Mouse (Mus musculus): ENCODE data around the gene Depdc1b. TPM values are rescaled to one million over a fixed set of nuclear protein-coding genes. Genes with fewer than 3 reads are reported as not detected.
A peak's percentile ranks its signal among the peaks of the same experiment; 100 is the strongest.

The Depdc1b gene
- polyA plus RNA-seq, 1 experiment from 2014 or later: 7.3 TPM

DNA sequence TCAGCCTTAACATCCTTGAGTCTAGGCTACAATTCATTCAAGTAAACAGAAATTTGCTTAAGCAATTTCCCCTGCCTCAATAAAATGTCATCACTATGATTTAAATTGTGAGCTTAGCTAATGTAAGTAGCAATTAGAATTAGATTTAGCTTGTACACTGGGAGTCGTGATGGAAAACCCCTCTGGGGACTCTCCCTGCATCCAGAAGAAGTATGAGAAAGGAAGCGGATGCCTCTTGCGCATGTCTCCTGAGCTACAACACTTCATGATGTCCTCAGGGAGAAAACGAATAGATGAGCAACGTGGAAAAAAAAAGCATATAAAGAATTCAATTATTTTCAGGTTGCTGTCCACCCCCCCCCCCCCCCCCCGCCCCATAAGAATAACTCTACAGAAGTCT lies 112.7 kb downstream of the Depdc1b start:
- no peak for ATAC-seq (replicated peaks; ENCODE audit: low FRiP score, low TSS enrichment, low read depth)
- Histone ChIP-seq H3K4me3 (ENCODE audit: low read depth, low read length) (no peak overlapping the region), H3K4me1 (replicated peaks; ENCODE audit: control insufficient read depth, insufficient read depth, low read length) (no peaks in the 10 kb centered on the region), H3K9ac (ENCODE audit: low read length) (no peak overlapping the region), H3K27ac (ENCODE audit: low read depth) (no peak overlapping the region), H3K9me3 (ENCODE audit: control insufficient read depth, low read length) (no peaks in the 10 kb centered on the region), H3K36me3 (ENCODE audit: control insufficient read depth, insufficient read depth, low read length) (no peaks in the 10 kb centered on the region), H3K27me3 (replicated peaks; ENCODE audit: control insufficient read depth, insufficient read depth, low read length) (no peaks in the 10 kb centered on the region), H3K4me2 (ENCODE audit: low read length) (no peak overlapping the region)
- WGBS: 82% methylated on average over 6 of the region's 6 CpGs
- DNase-seq (ENCODE audit: low spot score): no peak

DNA sequence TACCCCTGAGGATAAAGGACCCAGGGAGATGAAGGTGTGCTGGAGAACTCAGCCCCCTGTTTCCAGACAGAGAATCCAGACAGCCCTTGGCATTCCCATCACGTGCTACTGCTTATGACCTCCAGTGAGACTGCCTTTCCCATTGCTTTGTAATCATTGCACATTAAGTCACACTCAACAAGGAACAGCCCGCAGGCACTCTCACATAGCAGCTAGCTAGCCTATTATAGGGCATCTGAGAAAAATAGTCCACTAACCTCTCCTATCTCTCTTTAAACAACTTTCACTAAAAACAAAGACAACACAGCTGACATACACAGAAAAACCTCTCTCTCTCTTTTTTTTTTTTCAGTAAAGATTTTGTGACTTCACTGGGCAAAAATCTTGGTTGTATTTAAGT lies 113.5 kb downstream of the Depdc1b start:
- no peaks in the 10 kb centered on the region for H3K36me3 ChIP-seq (ENCODE audit: control insufficient read depth, insufficient read depth, low read length)
- H3K9me3 ChIP-seq (ENCODE audit: control insufficient read depth, low read length): no peaks in the 10 kb centered on the region
- no peak overlapping the region for H3K27ac ChIP-seq (ENCODE audit: low read depth)
- H3K27me3 ChIP-seq (replicated peaks; ENCODE audit: control insufficient read depth, insufficient read depth, low read length): no peaks in the 10 kb centered on the region
- no peaks in the 10 kb centered on the region for H3K4me1 ChIP-seq (replicated peaks; ENCODE audit: control insufficient read depth, insufficient read depth, low read length)
- DNase-seq (ENCODE audit: low spot score) (no peak), ATAC-seq (replicated peaks; ENCODE audit: low FRiP score, low TSS enrichment, low read depth) (no peak)
- no peak overlapping the region for H3K9ac ChIP-seq (ENCODE audit: low read length)
- 77% methylated on average over 2 of the region's 2 CpGs for WGBS
- H3K4me2 ChIP-seq (ENCODE audit: low read length): no peak overlapping the region
- H3K4me3 ChIP-seq (ENCODE audit: low read depth, low read length): no peak overlapping the region

DNA sequence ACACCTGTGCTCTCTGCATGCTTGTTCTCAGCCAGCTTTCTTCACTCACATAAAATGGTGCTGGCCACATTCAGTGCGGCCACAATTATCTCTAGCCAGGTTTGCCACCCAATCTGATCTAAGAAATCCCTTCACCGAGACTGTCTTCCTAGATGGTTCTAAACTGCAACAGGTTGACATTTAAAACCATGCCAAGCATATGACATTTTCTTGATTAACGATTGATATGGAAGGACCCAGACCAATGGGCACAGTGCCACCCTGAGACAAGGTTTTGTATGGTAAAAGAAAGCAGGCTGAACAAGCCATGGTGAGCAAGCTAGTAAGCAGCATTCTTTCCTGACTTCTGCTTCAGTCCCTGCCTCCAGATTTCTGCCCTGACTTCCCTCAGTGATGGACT lies 115.6 kb downstream of the Depdc1b start:
- ATAC-seq (replicated peaks; ENCODE audit: low FRiP score, low TSS enrichment, low read depth): no peak
- no peak overlapping the region for H3K9ac ChIP-seq (ENCODE audit: low read length)
- H3K27me3 ChIP-seq (replicated peaks; ENCODE audit: control insufficient read depth, insufficient read depth, low read length): no peaks in the 10 kb centered on the region
- H3K27ac ChIP-seq (ENCODE audit: low read depth): no peak overlapping the region
- H3K4me1 ChIP-seq (replicated peaks; ENCODE audit: control insufficient read depth, insufficient read depth, low read length): no peaks in the 10 kb centered on the region
- no peaks in the 10 kb centered on the region for H3K9me3 ChIP-seq (ENCODE audit: control insufficient read depth, low read length)
- WGBS: 96% methylated on average over 3 of the region's 3 CpGs
- no peak for DNase-seq (ENCODE audit: low spot score)
- no peak overlapping the region for H3K4me2 ChIP-seq (ENCODE audit: low read length)
- H3K36me3 ChIP-seq (ENCODE audit: control insufficient read depth, insufficient read depth, low read length): no peaks in the 10 kb centered on the region
- H3K4me3 ChIP-seq (ENCODE audit: low read depth, low read length): no peak overlapping the region

DNA sequence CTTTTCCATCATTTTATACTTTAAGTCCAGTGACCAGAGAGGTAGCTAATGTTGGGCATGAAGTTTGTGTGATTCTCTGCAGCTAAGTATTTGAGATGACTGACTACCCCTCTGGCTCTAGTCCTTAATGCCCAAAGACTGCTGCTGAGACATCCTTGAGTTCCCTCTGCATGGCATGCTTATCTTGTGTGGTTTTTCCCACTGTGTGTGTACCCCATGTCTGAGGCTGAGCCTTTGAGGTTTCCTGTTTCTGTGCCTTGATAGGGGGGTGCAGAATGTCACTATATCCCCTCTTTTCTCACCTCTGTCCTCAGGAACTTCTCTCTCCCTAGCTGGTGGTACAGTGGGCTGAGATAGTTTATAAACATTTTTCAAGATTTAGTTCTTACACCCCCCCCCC lies 119.6 kb downstream of the Depdc1b start:
- Histone ChIP-seq H3K9me3 (ENCODE audit: control insufficient read depth, low read length) (no peaks in the 10 kb centered on the region), H3K4me1 (replicated peaks; ENCODE audit: control insufficient read depth, insufficient read depth, low read length) (no peaks in the 10 kb centered on the region), H3K4me3 (ENCODE audit: low read depth, low read length) (no peak overlapping the region), H3K27me3 (replicated peaks; ENCODE audit: control insufficient read depth, insufficient read depth, low read length) (no peaks in the 10 kb centered on the region), H3K4me2 (ENCODE audit: low read length) (no peak overlapping the region), H3K36me3 (ENCODE audit: control insufficient read depth, insufficient read depth, low read length) (no peaks in the 10 kb centered on the region), H3K9ac (ENCODE audit: low read length) (no peak overlapping the region), H3K27ac (ENCODE audit: low read depth) (no peak overlapping the region)
- no peak for ATAC-seq (replicated peaks; ENCODE audit: low FRiP score, low TSS enrichment, low read depth)
- DNase-seq (ENCODE audit: low spot score): no peak

DNA sequence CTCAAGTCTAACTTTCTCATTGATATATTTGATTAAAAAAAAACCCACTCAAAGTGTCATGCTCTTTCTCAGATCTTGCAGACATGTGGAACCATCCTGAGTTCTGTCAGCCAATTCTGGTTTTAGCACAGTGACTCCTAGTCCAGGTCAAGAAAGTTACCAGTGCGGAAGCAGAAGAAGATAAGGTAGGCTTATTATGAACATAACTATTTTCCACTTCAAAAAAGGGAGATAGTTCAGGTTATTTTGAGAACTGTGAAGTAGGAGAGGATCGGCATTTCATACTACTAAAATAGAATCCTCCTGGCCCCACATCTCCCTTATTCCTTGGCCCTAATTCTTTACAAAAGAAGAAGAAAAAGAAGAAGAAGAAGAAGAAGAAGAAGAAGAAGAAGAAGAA lies 121.3 kb downstream of the Depdc1b start:
- no peaks in the 10 kb centered on the region for H3K36me3 ChIP-seq (ENCODE audit: control insufficient read depth, insufficient read depth, low read length)
- H3K27ac ChIP-seq (ENCODE audit: low read depth): no peak overlapping the region
- no peaks in the 10 kb centered on the region for H3K4me1 ChIP-seq (replicated peaks; ENCODE audit: control insufficient read depth, insufficient read depth, low read length)
- no peak for DNase-seq (ENCODE audit: low spot score)
- H3K9ac ChIP-seq (ENCODE audit: low read length): no peak overlapping the region
- H3K4me2 ChIP-seq (ENCODE audit: low read length): no peak overlapping the region
- H3K9me3 ChIP-seq (ENCODE audit: control insufficient read depth, low read length): no peaks in the 10 kb centered on the region
- no peak for ATAC-seq (replicated peaks; ENCODE audit: low FRiP score, low TSS enrichment, low read depth)
- no peaks in the 10 kb centered on the region for H3K27me3 ChIP-seq (replicated peaks; ENCODE audit: control insufficient read depth, insufficient read depth, low read length)
- 94% methylated on average over 2 of the region's 2 CpGs for WGBS
- H3K4me3 ChIP-seq (ENCODE audit: low read depth, low read length): no peak overlapping the region

DNA sequence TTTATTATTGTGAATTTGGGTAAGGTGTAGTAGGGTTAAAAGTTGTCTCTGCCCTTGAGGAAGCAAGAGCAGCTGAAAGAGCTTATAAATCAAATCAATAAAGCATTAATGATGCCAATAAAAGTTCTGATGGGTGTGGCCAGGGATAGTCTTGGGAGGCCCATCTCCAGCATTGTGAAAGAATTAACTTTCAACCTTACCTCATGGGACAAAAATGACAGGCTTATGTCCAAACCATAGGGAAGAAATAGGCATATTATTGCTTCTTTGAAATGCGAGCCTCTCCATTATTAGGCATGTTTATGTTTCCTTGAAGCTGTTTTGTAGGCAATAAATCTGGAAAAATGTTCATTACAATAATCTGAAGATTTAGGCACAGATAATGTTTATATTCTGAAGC lies 122.9 kb downstream of the Depdc1b start:
- Histone ChIP-seq H3K4me2 (ENCODE audit: low read length) (no peak overlapping the region), H3K4me3 (ENCODE audit: low read depth, low read length) (no peak overlapping the region), H3K4me1 (replicated peaks; ENCODE audit: control insufficient read depth, insufficient read depth, low read length) (no peaks in the 10 kb centered on the region), H3K27ac (ENCODE audit: low read depth) (no peak overlapping the region), H3K9me3 (ENCODE audit: control insufficient read depth, low read length) (no peaks in the 10 kb centered on the region), H3K36me3 (ENCODE audit: control insufficient read depth, insufficient read depth, low read length) (no peaks in the 10 kb centered on the region), H3K9ac (ENCODE audit: low read length) (no peak overlapping the region), H3K27me3 (replicated peaks; ENCODE audit: control insufficient read depth, insufficient read depth, low read length) (no peaks in the 10 kb centered on the region)
- no peak for DNase-seq (ENCODE audit: low spot score)
- WGBS: 88% methylated on average over 1 of the region's 1 CpGs
- no peak for ATAC-seq (replicated peaks; ENCODE audit: low FRiP score, low TSS enrichment, low read depth)

DNA sequence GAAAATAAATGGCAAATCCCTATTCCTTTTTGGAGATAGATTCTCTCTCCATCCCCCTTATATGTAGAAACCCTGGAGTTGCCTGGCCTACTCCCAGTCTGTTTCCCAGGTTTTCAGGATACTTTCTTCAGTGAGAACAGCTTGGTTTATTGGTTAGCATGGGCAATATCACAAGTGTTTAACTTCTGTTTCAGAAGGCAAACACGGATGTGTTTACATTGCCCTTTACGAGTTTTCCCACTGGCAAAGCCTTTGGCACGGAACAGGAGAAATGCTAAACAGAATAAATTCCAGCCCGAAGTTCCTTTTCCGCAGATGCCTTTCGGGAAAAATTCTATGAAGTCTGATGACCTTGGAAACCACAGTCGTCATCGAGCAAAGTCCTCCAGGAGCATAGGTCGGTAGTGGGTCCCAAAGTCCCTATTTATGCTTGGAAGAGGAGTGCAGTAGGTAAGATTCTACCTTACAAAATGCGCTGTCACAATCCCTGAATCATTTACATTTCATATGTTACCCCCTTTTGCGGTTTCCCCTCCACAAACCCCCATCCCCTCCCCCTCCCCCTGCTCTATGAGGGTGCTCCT lies 132.3 kb downstream of the Depdc1b start:
- H3K36me3 ChIP-seq (ENCODE audit: control insufficient read depth, insufficient read depth, low read length): no peaks in the 10 kb centered on the region
- peaks cover 9% of the 10 kb centered on the region; the same call in 1 of the 2 replicates for H3K4me1 ChIP-seq (replicated peaks; ENCODE audit: control insufficient read depth, insufficient read depth, low read length)
- 39% methylated on average over 11 of the region's 11 CpGs for WGBS
- ATAC-seq (replicated peaks; ENCODE audit: low FRiP score, low TSS enrichment, low read depth) (no peak), DNase-seq (ENCODE audit: low spot score) (no peak)
- H3K4me2 ChIP-seq (ENCODE audit: low read length): no peak overlapping the region
- no peaks in the 10 kb centered on the region for H3K9me3 ChIP-seq (ENCODE audit: control insufficient read depth, low read length)
- no peaks in the 10 kb centered on the region for H3K27me3 ChIP-seq (replicated peaks; ENCODE audit: control insufficient read depth, insufficient read depth, low read length)
- H3K9ac ChIP-seq (ENCODE audit: low read length): no peak overlapping the region
- no peak overlapping the region for H3K27ac ChIP-seq (ENCODE audit: low read depth)
- H3K4me3 ChIP-seq (ENCODE audit: low read depth, low read length): no peak overlapping the region

DNA sequence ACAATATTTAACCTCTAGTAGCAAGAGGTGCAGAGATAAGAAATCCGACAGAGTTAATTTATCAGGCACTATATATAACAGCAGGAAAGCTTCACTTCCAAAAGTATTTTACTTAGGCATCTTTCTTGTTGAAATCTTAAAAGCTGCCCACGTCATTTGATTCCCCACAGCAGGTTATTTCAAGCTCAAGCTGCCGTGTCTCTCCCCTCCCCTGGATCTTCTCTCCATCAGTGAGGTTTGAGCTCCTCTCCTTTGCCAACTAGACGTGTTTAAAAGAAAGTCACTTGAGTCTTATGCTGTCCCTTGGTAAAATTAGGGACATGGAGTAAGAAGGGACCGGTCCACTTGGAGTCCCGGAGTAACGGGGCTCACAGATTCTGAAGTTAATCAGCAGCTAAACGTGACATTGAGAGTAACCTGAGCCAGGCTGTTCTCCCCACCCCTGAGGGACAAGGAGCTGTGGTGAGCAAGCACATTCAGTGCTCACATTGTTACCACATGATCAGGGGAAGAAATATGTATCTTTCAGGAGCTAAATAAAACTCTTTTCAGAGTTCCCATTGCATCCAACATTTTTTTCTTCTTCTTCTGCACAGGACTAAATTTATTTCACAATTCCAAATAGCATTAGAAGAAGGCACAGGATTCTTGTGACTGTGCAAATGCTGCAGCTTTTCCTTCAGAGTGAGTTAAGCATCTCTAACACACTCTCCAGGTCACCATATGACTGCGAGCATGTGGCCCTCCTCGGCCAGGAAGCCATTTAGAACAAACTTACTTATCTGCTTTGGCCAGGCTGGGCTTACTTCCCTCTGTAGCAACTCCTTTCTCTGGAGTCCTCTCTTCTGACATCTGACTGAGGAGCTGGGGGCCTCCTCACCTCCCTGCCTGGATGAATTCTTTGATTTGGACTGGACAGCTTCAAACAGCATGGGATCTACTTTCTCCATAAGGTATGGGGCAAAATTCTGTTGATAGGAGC lies 133.3 kb downstream of the Depdc1b start, which contains the start of gene Pde4d:
Gene Pde4d (plus strand): TSS at position 833 of the 982 bp plus-strand sequence.
- H3K4me2 ChIP-seq (ENCODE audit: low read length): no peak within 1 kb of the TSS
- H3K4me1 ChIP-seq (replicated peaks; ENCODE audit: control insufficient read depth, insufficient read depth, low read length): peaks cover 9% of the 10 kb centered on the region; the same call in 1 of the 2 replicates
- H3K9me3 ChIP-seq (ENCODE audit: control insufficient read depth, low read length): no peaks in the 10 kb centered on the region
- 27% methylated on average over 10 of the region's 10 CpGs for WGBS
- DNase-seq (ENCODE audit: low spot score) (peak; percentile 53), ATAC-seq (replicated peaks; ENCODE audit: low FRiP score, low TSS enrichment, low read depth) (no peak)
- H3K9ac ChIP-seq (ENCODE audit: low read length): no peak within 1 kb of the TSS
- H3K4me3 ChIP-seq (ENCODE audit: low read depth, low read length): no peak within 1 kb of the TSS
- no peak within 1 kb of the TSS for H3K27ac ChIP-seq (ENCODE audit: low read depth)
- no peaks in the 10 kb centered on the region for H3K36me3 ChIP-seq (ENCODE audit: control insufficient read depth, insufficient read depth, low read length)
- H3K27me3 ChIP-seq (replicated peaks; ENCODE audit: control insufficient read depth, insufficient read depth, low read length): no peaks in the 10 kb centered on the region

Measured in intestine, embryonic 14.5 days (tissue).